Mouse (Mus musculus) natural killer cell, adult 2 months (primary cell): ENCODE data around the gene Il16.
"Not testable (repeated sequence)": the region's sequence is repeated elsewhere in the genome, so short reads cannot be mapped to it uniquely, and the experiment has no call there.

Experiments
- DNase-seq, 2 experiments: peaks; one replicate each; pipeline ENCODE4 v3.0.0; 2022; ENCODE audit warnings: low spot score in 2 of 2

The Il16 gene

GRCm38 (mm10) chr7:83735108-83735781 is 10.3 kb downstream of the Il16 start:
- no peak for DNase-seq

GRCm38 (mm10) chr7:83734671-83735082 is 10.8 kb downstream of the Il16 start:
- no peak for DNase-seq

- DNase-seq: no peak
Measured at GRCm38 (mm10) chr7:83734246-83734645, 11.3 kb downstream of the Il16 start.

GRCm38 (mm10) chr7:83732781-83733180 is 12.7 kb downstream of the Il16 start:
- no peak for DNase-seq

- DNase-seq: no peak
Measured at GRCm38 (mm10) chr7:83731961-83732666, 13.4 kb downstream of the Il16 start.

- DNase-seq: no peak
Measured at GRCm38 (mm10) chr7:83731297-83731696, 14.2 kb downstream of the Il16 start.

GRCm38 (mm10) chr7:83726936-83727632 is 18.4 kb downstream of the Il16 start:
- no peak for DNase-seq

- no peak for DNase-seq
Measured at GRCm38 (mm10) chr7:83725801-83726200, 19.7 kb downstream of the Il16 start.

- DNase-seq: no peak
Measured at GRCm38 (mm10) chr7:83724541-83724940, 21.0 kb downstream of the Il16 start.

- no peak for DNase-seq
Measured at GRCm38 (mm10) chr7:83723954-83724353, 21.6 kb downstream of the Il16 start.

- no peak for DNase-seq
Measured at GRCm38 (mm10) chr7:83723221-83723620, 22.3 kb downstream of the Il16 start.

GRCm38 (mm10) chr7:83722485-83722884 is 23.0 kb downstream of the Il16 start:
- DNase-seq: no peak

GRCm38 (mm10) chr7:83720231-83720630 is 25.3 kb downstream of the Il16 start:
- no peak for DNase-seq

- DNase-seq: no peak
Measured at GRCm38 (mm10) chr7:83717021-83717725, 28.4 kb downstream of the Il16 start.

- no peak for DNase-seq
Measured at GRCm38 (mm10) chr7:83713639-83714038, 31.9 kb downstream of the Il16 start.

- not testable (repeated sequence) for DNase-seq
Measured at GRCm38 (mm10) chr7:83711676-83712259, 33.8 kb downstream of the Il16 start.

GRCm38 (mm10) chr7:83703046-83703775 is 42.3 kb downstream of the Il16 start:
- DNase-seq: no peak

GRCm38 (mm10) chr7:83699066-83699745 is 46.3 kb downstream of the Il16 start:
- no peak for DNase-seq

- DNase-seq: no peak
Measured at GRCm38 (mm10) chr7:83695449-83696212, 49.9 kb downstream of the Il16 start.
